Mouse (Mus musculus) forebrain, embryonic 10.5 days (tissue): ENCODE measurements around the gene A630095N17Rik. TPM values are rescaled to one million over a fixed set of nuclear protein-coding genes. Genes with fewer than 3 reads are reported as not detected.

Experiments used
- DNase-seq: peaks from one replicate; pipeline ENCODE4 v3.0.0-alpha.2; 2017; ENCODE audit warnings: low spot score; ENCODE audit errors: extremely low spot score
- H3K27ac ChIP-seq: fragments of 300-500 bp; sonication (generic); 2 replicates; pipeline ENCODE4 v1.5.1; 2016; ENCODE audit warnings: mild to moderate bottlenecking
- H3K27me3 ChIP-seq: fragments of 300-500 bp; sonication (generic); 2 replicates; pipeline ENCODE4 v1.6.1; 2016; ENCODE audit warnings: mild to moderate bottlenecking; ENCODE audit not compliant: poor library complexity, severe bottlenecking
- H3K36me3 ChIP-seq: fragments of 300-500 bp; sonication (generic); replicated peaks from 2 replicates; pipeline ENCODE4 v1.6.1; 2016; ENCODE audit warnings: mild to moderate bottlenecking, moderate library complexity
- H3K4me1 ChIP-seq: fragments of 300-500 bp; sonication (generic); 2 replicates; pipeline ENCODE4 v1.6.1; 2016
- H3K4me3 ChIP-seq: fragments of 300-500 bp; sonication (generic); 2 replicates; pipeline ENCODE4 v1.5.1; 2016; ENCODE audit warnings: mild to moderate bottlenecking, moderate library complexity
- H3K9me3 ChIP-seq: fragments of 300-500 bp; sonication (generic); 2 replicates; pipeline ENCODE4 v1.6.1; 2016; ENCODE audit warnings: mild to moderate bottlenecking, moderate library complexity
- WGBS: fragments of 180-500 bp; shearing (Covaris S2); methylation state at CpG from one replicate; pipeline ENCODE4 v1.1.7; 2016; 5-methylcytosine and 5-hydroxymethylcytosine counted together
- polyA plus RNA-seq: library from polyadenylated mRNA; unstranded; fragments of >200 nt; fragmentation: Nextera tagmentation; extraction: Ambion mirVana; gene quantifications from 2 replicates; pipeline ENCODE4 v1.2.1, GENCODE M21; 2016

A630095N17Rik gene
- polyA plus RNA-seq = not detected in 2 replicates

- Histone ChIP-seq H3K27me3 (peaks cover 12% of the 10 kb centered on the region), H3K27ac (no peak within 1 kb of the TSS), H3K4me1 (peaks cover 21% of the 10 kb centered on the region), H3K9me3 (no peaks in the 10 kb centered on the region), H3K36me3 (no peaks in the 10 kb centered on the region), H3K4me3 (no peak within 1 kb of the TSS)
- no peak for DNase-seq
- WGBS = 74% methylated on average over 5 of the region's 5 CpGs
These were observed at the start of gene A630095N17Rik for GRCm38 (mm10) chr1:75231664-75232152. Gene A630095N17Rik, minus strand, starts transcription at chr1:75232102.

GRCm38 (mm10) chr1:75278228-75278627, 46.3 kb upstream of the A630095N17Rik start, which contains the start of gene Resp18:
Gene Resp18, minus strand, starts transcription at chr1:75278415.
- H3K4me1 ChIP-seq = peaks cover 8% of the 10 kb centered on the region
- H3K27me3 ChIP-seq = peaks cover 30% of the 10 kb centered on the region
- WGBS = 3% methylated on average over 13 of the region's 13 CpGs
- H3K4me3 ChIP-seq = peak within 1 kb of the TSS; percentile 27; the same call in 1 of the 2 replicates
- no peaks in the 10 kb centered on the region for H3K36me3 ChIP-seq
- DNase-seq = no peak
- H3K9me3 ChIP-seq = peaks cover 14% of the 10 kb centered on the region
- H3K27ac ChIP-seq = no peak within 1 kb of the TSS

DNA sequence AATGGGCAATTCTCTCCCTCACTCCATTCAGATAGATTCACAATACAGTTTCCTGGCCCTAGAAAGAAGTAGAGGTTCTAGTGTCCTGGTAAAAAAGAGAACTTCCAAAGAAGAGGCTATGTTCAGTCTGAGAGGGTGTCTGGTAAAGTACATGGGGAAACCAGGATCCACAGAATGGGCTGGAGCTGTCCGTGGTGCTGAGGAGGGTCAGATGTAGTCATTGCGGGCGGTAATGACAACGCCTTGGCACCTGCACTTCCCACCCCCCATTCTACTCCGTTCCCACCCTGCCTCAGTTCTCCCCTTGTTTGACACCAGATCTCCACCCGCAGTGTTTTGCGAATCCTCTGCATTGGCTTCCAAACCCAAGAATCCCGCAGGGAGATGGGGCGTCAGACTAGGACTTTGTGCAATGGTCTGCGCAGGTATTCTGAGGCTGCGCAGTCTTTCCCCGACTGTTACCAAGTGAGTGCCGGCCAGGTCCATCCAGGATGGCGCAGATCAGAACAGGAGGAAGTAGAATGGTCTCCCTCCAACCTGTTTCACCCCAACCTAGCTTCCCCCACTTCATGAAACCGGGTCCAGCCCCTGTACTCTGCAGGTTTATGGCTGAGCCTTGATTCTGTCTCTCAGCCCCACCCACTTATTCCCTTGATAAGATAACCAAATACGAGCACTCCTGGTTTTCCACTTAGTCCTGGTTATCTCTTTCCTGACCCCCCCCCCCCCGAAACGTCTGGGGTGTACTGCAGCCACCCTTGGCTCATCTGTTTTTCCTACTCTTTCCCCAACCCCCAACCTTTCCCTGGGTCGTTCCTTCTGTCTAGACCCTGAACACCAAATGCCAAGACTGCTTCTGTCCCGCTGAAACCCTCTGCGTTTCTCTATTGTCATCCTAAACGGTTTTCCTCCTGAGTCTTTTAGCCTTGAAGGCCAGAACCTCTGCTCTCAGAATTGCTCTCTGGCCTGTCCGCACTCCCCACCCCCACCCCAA, 45.6 kb upstream of the A630095N17Rik start:
- peak overlapping the region; percentile 27; the same call in 1 of the 2 replicates for H3K4me3 ChIP-seq
- peaks cover 30% of the 10 kb centered on the region for H3K27me3 ChIP-seq
- peaks cover 14% of the 10 kb centered on the region for H3K9me3 ChIP-seq
- 5% methylated on average over 23 of the region's 23 CpGs for WGBS
- no peak overlapping the region for H3K27ac ChIP-seq
- peaks cover 8% of the 10 kb centered on the region for H3K4me1 ChIP-seq
- DNase-seq = peak; percentile 55
- H3K36me3 ChIP-seq = no peaks in the 10 kb centered on the region

DNA sequence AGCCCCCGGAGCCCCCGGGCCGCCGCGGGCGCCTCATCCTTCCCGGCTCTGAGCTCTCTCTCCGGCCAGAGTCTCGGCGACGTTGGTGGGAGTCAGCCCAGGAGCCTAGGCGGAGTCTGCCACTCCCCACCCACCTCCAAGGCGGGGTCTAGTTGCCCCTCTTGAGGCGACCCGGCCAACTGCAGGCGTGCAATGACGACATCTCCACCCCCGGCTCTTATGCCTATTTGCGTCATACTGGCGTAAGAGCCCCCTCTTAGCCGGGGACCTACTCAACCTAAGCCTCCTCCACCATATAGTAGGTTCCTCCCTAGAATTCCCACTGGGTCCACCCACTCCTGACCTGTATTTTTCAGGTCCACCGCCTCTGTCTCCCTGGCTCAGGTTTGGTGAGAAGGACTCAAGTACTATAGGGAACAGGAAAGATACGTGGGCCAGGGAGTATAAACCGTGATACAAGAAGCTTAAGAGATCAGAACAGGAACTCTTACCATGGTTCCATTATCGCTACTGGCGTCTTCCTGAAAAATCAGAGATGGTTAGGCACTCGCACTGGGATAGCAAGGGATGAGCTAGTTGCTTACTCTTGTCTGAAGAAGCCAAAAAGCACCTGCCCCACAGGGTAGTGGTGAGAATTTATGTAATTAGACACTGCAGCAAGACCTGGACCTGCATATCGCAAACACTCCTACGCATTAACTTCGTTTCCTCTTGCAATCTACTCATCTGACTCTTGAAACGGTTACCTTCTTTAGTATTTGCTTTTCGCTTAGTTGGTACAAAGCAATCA, 32.4 kb upstream of the A630095N17Rik start, which contains the start of gene Ptprn:
Ptprn (minus strand) TSS at position 412 of the 790 bp plus-strand sequence.
- 12% methylated on average over 30 of the region's 32 CpGs for WGBS
- no peak within 1 kb of the TSS for H3K27ac ChIP-seq
- no peak for DNase-seq
- peak within 1 kb of the TSS; percentile 53 for H3K4me3 ChIP-seq
- no peaks in the 10 kb centered on the region for H3K9me3 ChIP-seq
- H3K27me3 ChIP-seq = peaks cover 56% of the 10 kb centered on the region
- H3K36me3 ChIP-seq = no peaks in the 10 kb centered on the region
- H3K4me1 ChIP-seq = peaks cover 15% of the 10 kb centered on the region

DNA sequence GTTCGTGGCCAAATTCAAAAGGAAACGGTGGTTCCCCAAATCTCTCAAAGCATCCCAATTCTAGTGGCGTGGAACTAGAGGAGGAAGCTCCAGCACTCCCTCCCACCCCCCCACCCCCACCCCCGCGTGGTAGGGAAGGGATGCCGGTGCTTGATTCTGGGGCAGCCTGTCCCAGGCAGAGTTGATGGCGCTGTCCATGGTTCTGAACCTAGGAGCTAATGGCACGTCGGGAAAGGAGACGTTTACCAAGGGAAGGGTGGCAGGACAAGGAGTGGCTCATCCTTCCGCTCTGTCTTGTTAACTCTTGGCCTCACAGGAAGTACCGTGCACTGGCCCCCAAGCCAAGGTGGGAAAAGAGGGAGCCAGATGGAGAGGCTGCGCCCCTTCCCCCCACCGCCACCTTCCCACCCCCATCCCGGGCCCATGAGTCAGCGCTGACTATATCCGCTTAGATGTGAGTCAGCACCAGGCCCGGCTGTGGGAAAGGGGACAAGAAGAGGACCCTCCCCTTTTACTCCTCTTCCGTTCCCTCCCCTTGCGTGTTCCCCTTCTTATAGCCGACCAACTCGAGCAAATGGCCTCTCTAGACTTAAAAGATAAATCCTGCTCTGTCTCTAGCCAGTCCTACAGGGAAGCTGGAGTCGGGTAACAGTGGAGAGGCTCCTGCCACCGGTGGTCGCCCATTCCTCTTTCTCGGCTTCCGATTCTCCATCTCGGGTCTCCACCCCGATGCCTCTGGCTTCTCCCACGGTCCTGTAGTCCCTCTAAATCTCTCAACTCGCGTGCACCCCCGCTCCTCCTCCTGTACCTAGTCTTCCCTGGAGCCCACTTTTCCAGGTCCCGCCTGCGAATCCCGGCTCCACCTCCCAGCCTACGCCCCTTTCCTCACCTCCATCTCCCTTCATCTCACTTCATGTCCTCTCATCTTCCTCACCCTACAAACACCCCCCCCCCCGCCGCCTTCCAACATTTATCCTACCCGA, 31.4 kb upstream of the A630095N17Rik start:
- Histone ChIP-seq H3K4me3 (peak overlapping the region; percentile 53), H3K27ac (no peak overlapping the region), H3K9me3 (no peaks in the 10 kb centered on the region), H3K36me3 (no peaks in the 10 kb centered on the region), H3K27me3 (peaks cover 58% of the 10 kb centered on the region), H3K4me1 (peaks cover 15% of the 10 kb centered on the region)
- WGBS = 2% methylated on average over 40 of the region's 40 CpGs
- peak; percentile 68 for DNase-seq

GRCm38 (mm10) chr1:75261278-75261677, 29.4 kb upstream of the A630095N17Rik start:
- Histone ChIP-seq H3K27me3 (peaks cover 59% of the 10 kb centered on the region), H3K9me3 (no peaks in the 10 kb centered on the region), H3K4me3 (no peak overlapping the region), H3K36me3 (no peaks in the 10 kb centered on the region), H3K27ac (no peak overlapping the region), H3K4me1 (peaks cover 15% of the 10 kb centered on the region)
- DNase-seq = no peak

- DNase-seq = no peak
- no peaks in the 10 kb centered on the region for H3K9me3 ChIP-seq
- no peak overlapping the region for H3K4me3 ChIP-seq
- peaks cover 26% of the 10 kb centered on the region for H3K27me3 ChIP-seq
- no peak overlapping the region for H3K27ac ChIP-seq
- 73% methylated on average over 10 of the region's 10 CpGs for WGBS
- H3K36me3 ChIP-seq = no peaks in the 10 kb centered on the region
- H3K4me1 ChIP-seq = peaks cover 14% of the 10 kb centered on the region
These were observed 23.7 kb upstream of the A630095N17Rik start for GRCm38 (mm10) chr1:75255516-75256046.

DNA sequence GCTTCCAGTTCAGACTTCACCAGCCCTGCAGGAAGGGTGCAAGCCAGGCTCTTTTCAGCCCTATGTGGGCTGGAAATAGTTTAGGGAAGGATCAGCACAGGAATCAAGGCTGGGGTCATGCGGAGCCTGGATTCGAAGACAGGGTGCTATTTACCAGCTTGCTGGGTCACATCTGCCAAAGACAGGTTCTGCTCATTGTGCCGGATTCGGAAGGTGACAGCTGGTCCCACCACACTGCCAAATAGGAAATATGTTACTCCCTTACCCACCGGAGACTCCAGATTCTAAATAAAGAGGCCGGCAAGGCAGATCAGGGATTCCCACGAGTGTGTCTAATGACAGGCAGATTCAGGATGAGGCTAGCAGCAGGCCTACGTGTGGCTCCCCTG, 22.7 kb upstream of the A630095N17Rik start:
- Histone ChIP-seq H3K27ac (no peak overlapping the region), H3K27me3 (peaks cover 21% of the 10 kb centered on the region), H3K9me3 (no peaks in the 10 kb centered on the region), H3K4me1 (peaks cover 17% of the 10 kb centered on the region), H3K4me3 (no peak overlapping the region), H3K36me3 (no peaks in the 10 kb centered on the region)
- WGBS = 78% methylated on average over 8 of the region's 8 CpGs
- DNase-seq = no peak

DNA sequence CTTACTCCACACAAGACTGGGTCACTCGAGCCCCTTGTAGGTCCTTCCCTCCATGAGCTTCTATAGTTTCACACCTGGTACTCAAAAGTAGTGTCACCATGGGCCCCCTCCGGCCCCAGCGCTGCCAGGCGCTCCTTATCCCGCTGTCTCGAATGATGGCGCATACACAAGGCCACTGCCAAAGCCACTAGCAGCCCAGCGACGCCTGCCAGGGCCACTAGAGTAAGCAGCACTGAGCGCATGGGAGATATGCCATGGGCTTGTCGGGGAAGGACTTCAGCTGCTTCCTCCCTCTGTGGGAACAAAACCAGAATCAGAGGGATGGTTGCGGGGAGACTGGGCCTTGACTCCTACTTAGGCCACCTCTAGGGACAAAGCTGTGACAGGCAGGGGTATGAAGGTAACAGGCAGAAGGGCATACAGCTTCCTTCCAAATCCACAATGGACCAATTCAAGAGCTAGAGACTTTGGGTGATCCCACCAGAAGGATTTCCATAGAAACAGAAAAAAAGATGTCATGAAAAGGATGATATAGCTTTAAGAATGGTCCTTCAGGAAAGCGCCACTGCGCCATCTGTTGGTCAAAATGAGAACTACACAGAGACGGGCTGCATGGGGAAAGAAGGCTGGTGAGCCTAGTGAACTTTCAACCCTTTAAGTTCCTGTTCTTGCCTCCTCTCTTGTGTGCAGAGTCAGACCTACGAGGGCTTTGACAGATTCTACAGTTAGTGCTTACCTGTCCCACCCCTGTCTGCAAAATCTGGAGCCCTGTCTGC, 22.1 kb upstream of the A630095N17Rik start:
- DNase-seq = peak; percentile 80
- Histone ChIP-seq H3K4me1 (peaks cover 17% of the 10 kb centered on the region), H3K36me3 (no peaks in the 10 kb centered on the region), H3K4me3 (no peak overlapping the region), H3K27ac (no peak overlapping the region), H3K9me3 (no peaks in the 10 kb centered on the region), H3K27me3 (peaks cover 21% of the 10 kb centered on the region)
- 68% methylated on average over 16 of the region's 16 CpGs for WGBS

DNA sequence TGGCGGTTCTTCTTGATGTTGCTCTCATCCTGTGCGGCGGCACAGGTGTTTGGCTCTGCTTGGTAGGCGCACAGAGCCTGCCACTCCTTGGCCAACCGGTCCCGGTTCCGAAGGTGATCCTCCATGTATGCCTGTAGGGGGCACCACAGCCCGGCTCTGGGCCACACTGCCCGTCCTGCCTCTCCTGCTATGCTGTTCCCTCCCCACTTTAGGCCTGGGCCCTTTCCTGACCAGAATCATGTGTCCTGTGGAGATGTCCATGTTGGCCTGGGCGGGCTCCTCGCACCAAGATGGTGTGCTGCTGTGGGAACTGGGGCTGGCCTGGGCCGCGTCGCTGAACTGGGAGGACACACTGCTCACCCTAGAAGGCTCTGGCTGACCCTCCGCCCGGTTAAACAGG, 21.1 kb upstream of the A630095N17Rik start:
- H3K4me3 ChIP-seq = no peak overlapping the region
- H3K27ac ChIP-seq = no peak overlapping the region
- H3K36me3 ChIP-seq = no peaks in the 10 kb centered on the region
- DNase-seq = no peak
- peaks cover 18% of the 10 kb centered on the region for H3K27me3 ChIP-seq
- WGBS = 73% methylated on average over 16 of the region's 16 CpGs
- H3K9me3 ChIP-seq = no peaks in the 10 kb centered on the region
- H3K4me1 ChIP-seq = peaks cover 23% of the 10 kb centered on the region

- Histone ChIP-seq H3K4me1 (peaks cover 30% of the 10 kb centered on the region), H3K27ac (no peak overlapping the region), H3K36me3 (no peaks in the 10 kb centered on the region), H3K9me3 (no peaks in the 10 kb centered on the region), H3K4me3 (no peak overlapping the region), H3K27me3 (peaks cover 18% of the 10 kb centered on the region)
- 69% methylated on average over 13 of the region's 13 CpGs for WGBS
- no peak for DNase-seq
These were observed 20.4 kb upstream of the A630095N17Rik start for GRCm38 (mm10) chr1:75252308-75252707.
